Mouse (Mus musculus) megakaryocyte, adult 5-6 weeks (primary cell): ENCODE measurements around the gene Ppp2r5e. TPM values are rescaled to one million over a fixed set of nuclear protein-coding genes. Genes with fewer than 3 reads are reported as not detected.

Source experiments
- ATAC-seq: 2 replicates; pipeline ENCODE4 v1.8.0; 2016; ENCODE audit warnings: mild to moderate bottlenecking, inconsistent platforms; ENCODE audit not compliant: poor library complexity, severe bottlenecking
- total RNA-seq, 2 experiments: library from RNA; stranded (forward) in 1 of 2; stranded (reverse) in 1 of 2; fragments of 153-499, 151-499 nt in 1 of 2; fragments of 221-1000, 200-1000 nt in 1 of 2; gene quantifications; 2 replicates each; pipeline versions ENCODE4 v1.2.3 to v1.2.4; 2015 to 2017

Gene Ppp2r5e
- total RNA-seq (2015) (30.3 and 33.7 TPM in 2 replicates), total RNA-seq (2017) (14.0 and 17.6 TPM in 2 replicates)

- peak; percentile 96 for ATAC-seq
Observed at GRCm38 (mm10) chr12:75596154-75597002, at the start of gene Ppp2r5e. Gene Ppp2r5e (minus strand): TSS chr12:75596245.

DNA sequence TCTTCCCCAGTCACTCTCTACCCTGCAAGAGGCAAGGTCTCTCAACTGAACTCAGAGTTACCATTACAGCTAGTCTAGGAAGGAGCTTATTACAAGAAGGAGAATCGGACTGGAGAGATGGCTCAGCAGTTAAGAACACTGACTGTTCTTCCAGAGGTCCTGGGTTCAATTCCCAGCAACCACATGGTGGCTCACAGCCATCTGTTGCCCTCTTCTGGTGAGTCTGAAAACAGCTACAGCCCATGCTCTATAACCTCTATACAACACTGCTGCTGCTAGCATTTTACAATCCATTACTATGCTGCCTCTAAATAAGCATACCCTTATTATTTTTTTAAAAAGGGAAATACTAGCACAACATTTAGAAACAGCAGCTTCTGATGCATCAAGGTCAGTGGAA is 49.7 kb upstream of the Ppp2r5e start:
- no peak for ATAC-seq

DNA sequence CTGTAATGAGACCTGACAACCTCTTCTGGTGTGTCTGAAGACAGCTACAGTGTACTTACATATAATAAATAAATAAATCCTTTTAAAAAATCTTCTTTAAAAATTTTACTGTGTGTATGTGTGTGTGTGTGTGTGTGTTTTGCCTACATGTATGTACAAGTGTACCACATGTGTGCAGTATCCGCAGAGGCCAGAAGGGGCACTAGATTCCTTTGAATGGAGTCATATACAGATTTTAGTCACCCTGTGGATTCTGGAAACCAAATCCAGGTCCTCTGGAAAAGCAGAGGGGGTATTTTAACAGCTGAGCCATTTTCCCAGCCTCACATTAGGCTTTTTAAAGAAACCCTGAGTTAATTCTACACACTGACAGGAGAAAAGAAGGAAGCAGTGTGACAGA is 45.7 kb upstream of the Ppp2r5e start:
- no peak for ATAC-seq

DNA sequence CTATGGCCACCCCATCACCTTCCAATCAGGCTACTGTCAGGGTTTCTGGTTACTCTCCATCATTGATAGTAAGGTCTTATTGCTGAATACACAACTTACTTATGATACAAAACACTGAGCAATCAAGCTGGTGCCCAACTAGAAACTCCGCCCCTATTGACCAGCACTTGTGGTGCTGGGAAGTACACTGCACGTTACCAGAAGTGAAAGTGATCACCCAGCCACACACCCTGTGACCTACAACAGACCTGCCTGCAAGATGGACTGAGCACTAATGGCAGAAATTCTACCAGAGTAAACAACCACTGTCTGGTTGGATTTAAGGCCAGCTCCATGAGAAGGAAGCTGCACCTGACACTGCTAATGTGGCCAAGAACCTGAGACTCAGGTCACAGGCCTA is 42.3 kb upstream of the Ppp2r5e start:
- peak; percentile 78 for ATAC-seq

DNA sequence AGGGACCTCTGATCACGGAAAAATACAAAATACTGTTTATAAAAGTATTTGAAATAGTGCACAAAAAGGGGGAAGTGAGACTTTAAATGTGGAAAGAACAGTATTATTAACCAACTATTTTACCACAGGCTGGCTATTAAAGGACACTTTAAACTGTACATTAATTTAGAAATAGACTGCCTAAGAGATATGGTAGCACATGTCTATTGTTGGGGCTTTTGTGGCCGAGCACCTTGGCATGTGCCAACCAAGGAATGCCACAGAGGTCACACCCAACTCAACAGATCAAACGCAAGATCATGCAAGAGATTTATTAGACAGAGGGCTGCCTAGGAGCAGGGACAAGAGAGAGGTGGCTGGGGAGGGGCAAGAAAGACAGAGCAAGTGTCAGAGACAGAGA is 41.1 kb upstream of the Ppp2r5e start:
- ATAC-seq, result peak; percentile 36

DNA sequence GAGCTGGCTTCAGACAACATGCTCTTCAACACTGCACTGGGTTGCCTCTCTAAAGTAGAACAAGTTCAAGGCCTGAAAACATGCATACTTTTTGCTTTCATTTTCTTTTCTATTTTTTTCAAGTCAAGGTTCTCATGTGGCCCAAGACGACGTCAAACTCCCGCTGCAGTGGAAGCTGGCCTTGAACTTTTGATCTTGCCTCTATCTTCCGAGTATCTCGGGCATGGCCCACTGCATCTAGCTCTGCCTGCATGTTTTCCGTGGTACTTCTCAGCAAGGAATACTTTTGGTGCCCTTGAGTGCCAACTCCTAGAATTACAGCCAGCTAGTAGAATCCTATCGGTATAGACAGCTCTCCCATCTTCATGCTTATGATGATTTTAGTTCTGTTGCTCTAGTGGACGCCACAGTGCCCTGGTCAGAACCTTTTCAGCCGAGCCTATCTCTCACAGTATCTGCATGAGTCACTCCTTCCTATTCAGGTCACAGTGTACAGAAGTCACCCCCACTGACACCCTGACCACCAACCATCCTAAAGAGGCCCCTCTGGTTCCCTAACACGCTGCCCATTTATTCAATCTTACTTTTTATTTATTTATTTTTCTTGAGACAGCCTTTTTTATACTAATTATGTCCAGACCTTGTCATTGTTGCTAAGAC is 39.9 kb upstream of the Ppp2r5e start:
- peak; percentile 16; the same call in 1 of the 2 replicates for ATAC-seq

DNA sequence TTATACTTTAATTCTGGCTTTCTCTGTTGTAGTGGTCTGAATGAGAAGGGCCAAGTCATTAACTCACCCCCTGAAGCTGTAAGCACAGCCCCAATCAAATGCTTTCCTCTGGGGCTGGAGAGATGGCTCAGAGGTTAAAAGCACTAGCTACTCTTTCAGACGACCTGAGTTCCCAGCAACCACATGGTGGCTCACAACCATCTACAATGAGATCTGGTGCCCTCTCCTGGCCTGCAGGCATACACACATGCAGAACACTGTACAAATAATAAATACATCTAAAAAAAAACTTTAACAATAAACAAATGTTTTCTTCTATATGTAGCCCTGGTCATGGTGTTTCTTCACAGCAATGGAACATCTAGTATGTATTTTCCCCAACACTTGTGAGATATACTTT is 33.6 kb upstream of the Ppp2r5e start:
- ATAC-seq, result no peak

DNA sequence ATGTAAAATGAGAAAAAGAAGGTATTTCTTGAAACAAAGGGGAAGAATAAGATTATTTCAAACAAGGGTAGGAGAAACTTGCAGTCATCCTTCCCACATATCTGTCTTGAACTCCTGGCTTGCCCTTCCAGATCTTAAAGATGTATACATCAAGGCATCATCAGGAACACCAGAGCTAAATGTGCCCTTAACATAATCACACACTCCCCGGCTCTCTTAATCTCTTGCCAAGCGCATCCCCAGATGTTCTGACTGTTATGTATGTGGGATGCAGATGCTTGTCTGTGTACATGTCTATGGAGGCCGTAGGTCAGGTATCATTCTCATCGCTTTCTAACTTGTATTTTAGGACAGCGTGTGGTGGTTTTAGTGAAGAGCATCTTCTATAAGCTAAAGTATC is 27.2 kb upstream of the Ppp2r5e start:
- no peak for ATAC-seq

DNA sequence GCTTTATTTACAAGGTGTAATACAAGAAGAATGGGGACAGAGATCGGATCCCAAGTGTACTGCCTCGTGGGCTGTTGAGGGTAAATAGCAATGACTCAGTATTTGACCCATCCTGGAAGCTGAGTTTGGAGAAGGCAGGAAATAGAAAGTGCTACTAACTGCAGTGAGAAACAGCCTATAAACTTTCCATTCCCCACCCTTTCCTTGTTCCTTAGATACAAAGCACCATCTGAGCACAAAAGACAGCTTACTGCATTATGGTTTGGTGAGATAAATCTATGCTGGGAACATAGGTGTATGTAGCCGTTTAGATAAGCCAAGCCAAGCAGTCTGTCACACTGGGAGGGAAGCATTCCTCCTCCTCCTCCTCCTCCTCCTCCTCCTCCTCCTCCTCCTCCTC is 26.8 kb upstream of the Ppp2r5e start:
- no peak for ATAC-seq

- no peak for ATAC-seq
Observed at GRCm38 (mm10) chr12:75616841-75617240, 20.8 kb upstream of the Ppp2r5e start.

DNA sequence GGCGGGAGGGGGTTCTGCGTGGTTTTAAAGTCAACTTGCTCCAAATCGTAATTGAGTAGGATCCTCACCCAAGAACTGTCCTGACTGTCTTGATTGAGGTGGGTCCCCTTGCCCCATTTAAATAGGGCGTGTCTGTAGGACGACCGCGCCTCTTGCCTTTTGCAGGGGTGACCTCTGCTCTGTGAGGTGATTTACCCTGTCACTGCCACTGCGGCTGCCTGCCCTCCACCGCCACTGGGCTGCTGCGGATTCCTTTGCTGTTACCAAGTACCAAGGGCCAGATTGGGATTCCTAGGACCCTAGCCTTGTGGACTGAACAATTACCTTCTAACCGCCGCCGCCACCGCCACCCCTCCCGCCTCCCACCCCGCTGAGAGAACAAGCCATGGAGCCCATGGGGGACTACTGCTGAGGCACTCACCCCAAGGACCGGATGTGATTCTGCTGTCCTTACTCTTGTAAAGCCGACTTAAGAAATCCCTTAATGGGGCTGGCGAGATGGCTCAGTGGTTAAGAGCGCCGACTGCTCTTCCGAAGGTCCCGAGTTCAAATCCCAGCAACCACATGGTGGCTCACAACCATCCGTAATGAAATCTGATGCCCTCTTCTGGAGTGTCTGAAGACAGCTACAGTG is 20.2 kb upstream of the Ppp2r5e start:
- ATAC-seq, result no peak

GRCm38 (mm10) chr12:75615556-75615955 is 19.5 kb upstream of the Ppp2r5e start:
- no peak for ATAC-seq

DNA sequence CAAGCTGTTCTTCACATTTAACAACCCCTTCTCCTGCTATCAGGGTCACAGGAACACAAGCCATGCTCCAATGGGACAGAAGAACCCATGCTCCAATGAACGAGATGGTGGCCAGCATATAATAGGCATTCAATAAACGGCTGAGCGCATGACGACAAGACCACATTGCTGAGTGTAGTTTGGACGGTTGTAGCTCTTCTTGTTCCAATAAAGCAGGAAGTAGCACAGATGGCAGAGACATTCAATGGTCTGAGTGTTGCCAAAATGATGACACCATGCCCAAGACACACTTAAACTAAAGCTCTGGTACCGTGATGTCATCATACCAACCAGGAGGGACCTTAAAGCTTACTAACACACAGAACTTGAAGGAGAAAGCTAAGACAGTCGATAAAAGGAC is 16.7 kb upstream of the Ppp2r5e start:
- no peak for ATAC-seq

DNA sequence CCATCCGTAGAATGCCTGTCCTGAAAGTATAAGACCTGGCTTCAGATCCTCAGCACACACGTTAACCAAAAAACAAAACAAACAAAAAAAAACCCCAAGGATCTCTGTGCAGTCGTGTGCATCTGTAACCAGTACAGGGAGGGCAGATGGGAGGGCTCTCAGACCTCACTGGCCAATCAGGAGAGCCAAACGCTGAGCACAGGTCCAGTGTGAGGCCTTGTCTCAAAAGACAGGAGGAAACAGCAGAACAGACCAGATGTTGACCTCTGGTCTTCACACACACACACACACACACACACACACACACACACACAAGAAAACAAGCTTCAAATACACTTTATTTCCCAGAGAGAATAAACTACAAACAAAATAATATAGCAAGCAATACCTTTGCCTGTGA is 3.4 kb upstream of the Ppp2r5e start:
- ATAC-seq, result no peak

- ATAC-seq, result no peak
Observed at GRCm38 (mm10) chr12:75598988-75599387, 2.9 kb upstream of the Ppp2r5e start.

DNA sequence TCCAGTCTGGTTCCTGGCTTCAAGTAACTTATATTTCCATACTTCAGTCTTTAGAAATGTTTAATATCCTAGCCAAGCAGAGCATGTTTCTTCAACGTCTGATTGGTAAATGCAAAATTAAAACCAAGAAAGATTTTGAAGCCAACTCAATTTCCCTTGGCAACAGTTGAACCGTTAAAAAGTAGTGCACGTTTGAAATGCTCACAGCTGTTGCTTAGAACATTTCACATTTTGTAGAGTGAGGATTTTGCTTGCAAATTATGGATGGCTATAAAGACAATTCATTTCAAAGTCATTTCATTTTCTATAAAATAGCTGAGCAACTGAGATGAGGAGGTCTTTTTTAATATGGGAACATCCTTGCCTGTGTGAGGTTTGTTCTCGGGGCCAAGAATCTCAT is 1.7 kb upstream of the Ppp2r5e start:
- ATAC-seq, result no peak

DNA sequence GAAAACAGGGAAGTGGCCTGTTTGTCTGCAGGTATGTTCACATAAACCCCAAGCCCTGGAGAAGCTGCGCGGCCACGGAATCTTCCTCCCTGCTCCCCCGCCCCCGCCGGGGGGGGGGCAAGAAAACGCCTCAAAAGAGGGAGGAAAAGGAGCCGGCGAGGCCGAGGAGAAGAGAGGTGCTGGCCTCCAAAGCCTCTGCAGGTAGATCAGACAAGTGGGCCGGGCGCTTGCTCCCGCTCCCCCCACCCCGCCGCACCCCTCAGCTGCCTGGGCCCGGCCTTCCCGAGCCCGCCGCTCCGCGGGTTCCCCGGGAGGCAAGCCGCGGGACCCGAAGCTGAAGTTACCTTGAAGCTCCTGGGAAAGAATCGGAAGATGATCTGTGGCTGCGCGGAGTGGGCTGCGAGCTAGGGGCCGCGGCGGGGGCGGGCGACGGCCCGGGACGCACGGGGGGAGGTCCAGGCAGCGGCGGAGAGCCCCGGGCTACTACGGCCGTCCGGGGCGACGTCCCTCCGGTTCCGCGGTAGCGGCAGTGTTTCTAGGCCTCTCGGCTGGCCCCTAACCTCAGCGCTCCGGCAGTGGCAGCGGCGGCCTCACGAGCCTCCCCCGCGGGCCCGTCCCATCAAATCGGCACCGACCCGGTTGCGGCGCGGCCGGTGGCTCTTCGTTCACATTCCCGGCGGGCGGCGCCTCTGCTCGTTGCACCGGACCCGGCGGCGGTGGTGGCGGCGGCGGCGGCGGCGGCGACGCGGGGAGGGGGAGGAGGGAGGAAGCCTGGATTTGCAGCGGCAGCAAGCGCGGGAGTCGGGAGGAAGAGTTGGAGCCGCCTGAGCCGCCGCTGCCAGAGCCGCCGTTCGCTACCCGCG is 523 bp downstream of the Ppp2r5e start:
- ATAC-seq, result peak; percentile 8; the same call in 1 of the 2 replicates

- ATAC-seq, result no peak
Observed at GRCm38 (mm10) chr12:75594404-75594803, 1.6 kb downstream of the Ppp2r5e start.

DNA sequence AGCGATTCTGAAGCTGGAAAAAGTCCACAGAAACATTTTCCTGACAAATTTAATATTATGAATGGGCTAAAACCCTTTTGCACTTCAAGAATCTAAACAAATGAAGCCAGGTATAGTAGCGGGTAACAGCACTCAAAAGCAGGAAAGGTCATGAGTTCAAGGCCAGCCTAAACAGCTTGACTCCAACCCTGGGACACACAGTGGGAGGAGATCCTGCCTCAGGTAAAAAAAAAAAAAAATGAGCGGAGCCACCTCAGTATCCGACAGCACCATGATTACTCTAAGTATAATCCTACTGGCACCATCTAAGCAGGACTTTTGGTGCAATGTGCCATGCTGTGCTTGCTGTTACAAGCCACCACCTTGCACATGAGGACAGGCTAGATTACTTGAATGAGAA is 2.2 kb downstream of the Ppp2r5e start:
- ATAC-seq, result no peak

GRCm38 (mm10) chr12:75587501-75587900 is 8.5 kb downstream of the Ppp2r5e start:
- ATAC-seq, result no peak

DNA sequence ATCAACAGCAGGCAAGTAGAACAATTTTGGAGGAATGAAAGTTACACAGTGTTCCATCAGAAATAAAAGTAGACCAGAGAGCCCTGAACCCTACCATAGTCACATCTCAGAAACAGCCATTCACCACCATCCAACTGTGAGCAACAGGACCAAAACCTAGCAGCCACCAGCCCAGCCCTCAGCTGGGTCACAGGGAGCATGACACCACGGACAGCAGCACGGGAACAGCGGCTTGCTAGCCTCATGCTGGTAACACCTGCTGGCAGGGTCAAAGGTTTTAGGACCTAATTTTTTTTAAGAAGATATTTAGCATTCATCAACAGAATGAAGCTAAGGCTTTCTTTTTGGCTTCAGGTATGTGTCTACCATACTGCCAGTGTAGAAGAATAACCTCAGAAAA is 12.3 kb downstream of the Ppp2r5e start:
- no peak for ATAC-seq
